Mouse (Mus musculus): ENCODE data around the gene 2200002D01Rik.

DNA sequence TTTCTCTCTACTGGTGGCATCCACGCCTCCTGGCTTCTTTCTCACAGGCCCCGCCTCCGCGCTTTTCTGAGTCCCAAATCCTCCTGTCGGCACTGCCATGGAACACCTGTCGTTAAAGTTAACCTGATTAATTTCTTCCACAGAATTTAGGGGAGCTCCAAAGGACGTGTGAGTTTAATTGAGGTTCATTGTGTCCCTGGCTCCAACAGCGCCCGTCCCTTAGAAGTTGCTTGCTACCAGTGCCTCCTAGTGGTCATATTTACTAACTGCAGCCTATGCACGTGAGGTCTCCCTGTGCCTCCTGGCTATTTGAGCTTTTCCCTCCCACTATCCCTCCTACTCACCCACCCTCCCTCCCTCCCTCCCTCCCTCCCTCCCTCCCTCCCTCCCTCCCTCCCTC, 48.7 kb upstream of the 2200002D01Rik start:
- no peak for TF ChIP-seq EP300 (IDR thresholded peaks at IDR 0.05; ENCODE audit: low read depth)
- peak; percentile 92 for TF ChIP-seq CTCF (IDR thresholded peaks at IDR 0.05; ENCODE audit: low read depth)
